Mouse (Mus musculus): ENCODE data around the gene Itm2c. TPM values are rescaled to one million over a fixed set of nuclear protein-coding genes. Genes with fewer than 3 reads are reported as not detected.

Itm2c gene
- total RNA-seq, 2 experiments from 2014 or later, result 714 to 742 TPM

DNA sequence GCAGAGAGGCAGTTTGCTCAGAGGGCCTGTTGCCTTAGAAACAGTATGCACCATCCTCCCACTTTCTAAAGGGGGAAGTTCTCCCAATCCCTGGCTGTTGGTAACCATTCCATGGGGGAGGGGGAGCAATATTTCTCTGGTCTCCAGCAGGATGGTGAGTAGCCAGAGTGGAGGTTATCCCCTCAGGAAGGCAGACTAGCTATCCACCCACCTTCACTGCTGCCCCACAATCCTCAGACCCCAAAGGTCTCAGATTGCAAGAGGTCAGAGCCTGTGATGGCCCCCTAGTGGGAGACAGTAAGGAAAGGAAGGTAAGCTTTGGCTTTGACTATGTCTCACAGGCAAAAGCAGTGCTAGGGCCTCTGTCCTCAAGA is 5.3 kb downstream of the Itm2c start:
- peak overlapping the region; percentile 87 for H3K27ac ChIP-seq
- peak overlapping the region; percentile 6 for H3K4me3 ChIP-seq
- DNase-seq (ENCODE audit: extremely low spot score in 1 of 2, low spot score in 2 of 2), result no peak
- peak; percentile 34 for TF ChIP-seq CTCF (IDR thresholded peaks at IDR 0.05)
- intact Hi-C loops (cut with DNase I), result loop anchor here (5.0 kb wide), 1 partner anchor 107 kb away; the partner anchor contains the start of gene Cab39

DNA sequence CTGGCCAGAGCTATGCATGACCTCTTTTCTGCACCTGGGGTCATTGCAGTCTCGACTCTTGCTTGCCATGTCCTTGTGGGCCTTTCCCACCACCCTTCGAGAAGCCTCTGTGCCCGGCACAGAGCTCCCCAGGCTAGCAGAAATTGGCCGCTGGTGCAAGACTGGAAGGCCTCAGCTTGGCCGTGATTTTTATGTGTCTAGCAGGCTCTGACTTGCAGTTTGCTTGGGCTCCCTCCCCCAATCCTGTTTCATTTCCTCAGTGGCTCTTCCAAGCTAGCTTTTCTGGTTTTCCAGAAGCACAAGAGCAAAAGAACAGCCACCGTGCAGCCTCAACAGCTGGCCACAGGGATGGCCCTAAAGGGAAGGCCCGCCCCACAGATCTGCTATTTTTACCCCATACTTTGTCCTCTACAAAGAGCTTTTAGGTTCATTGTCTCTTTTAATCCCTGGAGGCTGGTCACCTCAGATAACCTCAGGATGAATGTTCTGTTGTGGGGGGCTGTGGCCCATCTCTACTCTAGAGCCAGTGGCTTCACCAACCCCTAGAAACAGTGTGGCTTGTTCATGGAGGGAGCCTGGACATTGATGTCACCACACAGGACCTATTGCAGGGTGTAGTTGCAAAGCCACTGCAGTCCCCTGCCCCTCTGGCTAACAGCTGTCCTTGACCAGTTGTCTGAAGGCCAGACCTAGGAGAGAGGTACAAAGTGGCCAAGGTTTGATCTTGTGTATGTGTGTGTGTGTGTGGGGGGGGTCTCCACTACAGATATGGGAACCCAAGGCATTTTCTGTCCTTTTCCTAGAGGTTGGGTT is 6.6 kb downstream of the Itm2c start:
- Histone ChIP-seq H3K4me3 (no peak overlapping the region), H3K27ac (peak overlapping the region; percentile 87)
- no peak for DNase-seq (ENCODE audit: extremely low spot score in 1 of 2, low spot score in 2 of 2)
- no peak for TF ChIP-seq CTCF (IDR thresholded peaks at IDR 0.05)
- intact Hi-C loops (cut with DNase I), result no loop called here

DNA sequence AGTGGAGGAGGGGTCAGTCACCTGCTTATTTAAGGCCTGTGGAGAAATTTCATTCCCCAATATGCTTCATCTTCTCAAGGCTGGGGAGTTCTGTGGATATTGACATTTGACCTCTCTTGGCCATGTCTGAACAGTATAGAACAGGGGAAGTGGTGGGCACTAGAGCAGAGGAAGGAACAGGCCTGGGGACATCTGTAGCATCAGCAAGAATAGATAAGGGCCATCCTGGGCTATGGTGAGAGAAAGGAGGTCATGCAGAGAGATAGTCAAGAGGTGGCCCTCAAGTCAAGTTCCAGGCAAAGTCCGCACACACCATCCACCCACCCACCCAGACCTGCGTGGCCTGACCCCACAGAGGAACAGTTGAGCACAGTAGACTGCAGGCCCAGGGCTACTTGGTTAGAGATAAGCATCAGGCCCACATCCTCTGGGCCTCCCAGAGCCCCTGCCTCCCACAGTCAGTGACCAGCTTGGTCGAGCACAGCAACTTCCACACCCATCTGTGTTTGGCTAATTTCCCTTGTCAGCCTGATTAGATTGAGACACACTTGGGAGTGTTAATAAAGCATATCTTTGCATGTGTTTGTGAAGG is 7.5 kb downstream of the Itm2c start:
- TF ChIP-seq CTCF (IDR thresholded peaks at IDR 0.05), result no peak
- H3K27ac ChIP-seq, result peak overlapping the region; percentile 66
- H3K4me3 ChIP-seq, result no peak overlapping the region
- intact Hi-C loops (cut with DNase I), result no loop called here
- DNase-seq (ENCODE audit: extremely low spot score in 1 of 2, low spot score in 2 of 2), result no peak

DNA sequence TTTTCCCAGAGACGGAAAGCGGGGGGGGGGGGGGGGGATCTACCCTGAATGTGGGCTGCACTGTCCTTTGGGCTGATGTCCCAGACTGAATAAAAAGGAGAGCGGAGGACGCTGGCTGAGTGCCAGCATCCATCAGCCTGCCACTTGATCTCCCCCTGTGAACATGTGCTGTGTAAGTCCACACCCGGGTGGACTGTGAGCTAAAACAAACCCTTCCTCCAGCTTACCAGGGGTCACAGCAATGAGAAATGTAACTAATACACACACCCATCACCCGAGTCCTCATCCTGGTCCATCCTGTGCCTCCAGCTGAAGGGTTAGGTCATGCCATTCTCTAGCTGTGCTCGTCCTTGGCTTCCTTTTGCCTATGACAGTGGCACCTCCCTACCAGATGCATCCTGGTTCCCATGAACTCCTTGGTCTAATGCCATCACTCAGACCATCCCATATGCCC is 8.1 kb downstream of the Itm2c start:
- TF ChIP-seq CTCF (IDR thresholded peaks at IDR 0.05), result no peak
- Histone ChIP-seq H3K4me3 (no peak overlapping the region), H3K27ac (peak overlapping the region; percentile 36; the same call in 1 of the 2 replicates)
- intact Hi-C loops (cut with DNase I), result no loop called here
- DNase-seq (ENCODE audit: extremely low spot score in 1 of 2, low spot score in 2 of 2), result no peak

DNA sequence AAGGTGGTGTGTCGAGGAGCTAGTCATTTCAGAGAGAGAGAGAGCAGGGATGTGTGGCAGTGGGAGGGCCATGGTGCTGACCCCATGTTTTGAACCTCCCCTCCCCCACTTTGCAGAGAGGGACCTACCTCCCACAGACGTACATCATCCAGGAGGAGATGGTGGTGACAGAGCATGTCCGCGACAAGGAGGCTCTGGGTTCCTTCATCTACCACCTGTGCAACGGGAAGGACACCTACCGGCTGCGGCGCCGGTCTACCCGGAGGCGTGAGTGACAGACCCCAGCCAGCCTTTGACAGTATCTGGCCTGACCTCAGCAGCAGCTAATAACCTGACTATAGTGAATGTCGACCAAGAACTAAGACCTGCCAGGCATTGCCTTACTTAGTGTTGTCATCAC is 12.8 kb downstream of the Itm2c start:
- no peak for DNase-seq (ENCODE audit: extremely low spot score in 1 of 2, low spot score in 2 of 2)
- no peak overlapping the region for H3K27ac ChIP-seq
- H3K4me3 ChIP-seq, result no peak overlapping the region
- no peak for TF ChIP-seq CTCF (IDR thresholded peaks at IDR 0.05)
- intact Hi-C loops (cut with DNase I), result no loop called here

DNA sequence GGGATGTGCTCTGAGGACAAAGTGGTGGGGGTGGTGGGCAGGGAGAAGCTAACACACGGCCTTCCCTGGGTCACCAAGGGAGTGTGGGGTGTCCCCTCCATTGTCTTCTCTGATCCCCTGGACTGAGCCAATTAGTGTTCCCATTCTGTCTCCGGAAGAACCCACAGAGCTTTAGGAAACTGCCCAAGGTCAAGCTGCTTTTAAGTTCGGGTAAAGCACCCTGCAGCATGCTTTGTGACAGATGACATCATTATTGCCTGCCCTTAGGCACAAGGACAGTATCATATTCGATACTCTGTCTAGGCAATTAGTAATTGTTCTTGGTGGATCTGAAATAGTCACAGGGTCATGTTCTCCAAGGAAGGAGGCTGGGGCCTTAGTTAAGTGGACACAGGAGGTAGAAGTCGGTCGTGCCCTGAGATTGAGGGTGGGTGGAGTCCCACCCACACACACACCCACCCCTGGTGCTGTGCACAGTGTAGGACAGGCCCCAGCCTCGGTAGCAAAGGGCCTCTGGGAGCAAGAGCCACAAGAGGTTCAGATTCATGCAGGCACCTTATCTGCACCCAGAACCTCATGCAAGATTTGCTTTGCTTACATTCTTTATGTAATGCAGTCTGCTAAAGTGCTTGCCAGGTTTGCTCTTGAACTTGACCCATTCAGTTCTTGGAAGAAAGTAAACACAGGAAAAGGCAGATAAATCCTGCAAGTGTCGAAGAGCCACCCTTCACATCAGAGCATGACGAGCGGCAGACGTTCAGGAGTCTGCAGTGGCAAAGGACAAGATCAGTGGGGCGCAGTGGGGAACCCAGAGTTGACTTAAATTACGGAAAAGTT is 14.9 kb downstream of the Itm2c start:
- no peak for DNase-seq (ENCODE audit: extremely low spot score in 1 of 2, low spot score in 2 of 2)
- H3K27ac ChIP-seq, result peak overlapping the region; percentile 55
- intact Hi-C loops (cut with DNase I), result no loop called here
- no peak overlapping the region for H3K4me3 ChIP-seq
- TF ChIP-seq CTCF (IDR thresholded peaks at IDR 0.05), result no peak

DNA sequence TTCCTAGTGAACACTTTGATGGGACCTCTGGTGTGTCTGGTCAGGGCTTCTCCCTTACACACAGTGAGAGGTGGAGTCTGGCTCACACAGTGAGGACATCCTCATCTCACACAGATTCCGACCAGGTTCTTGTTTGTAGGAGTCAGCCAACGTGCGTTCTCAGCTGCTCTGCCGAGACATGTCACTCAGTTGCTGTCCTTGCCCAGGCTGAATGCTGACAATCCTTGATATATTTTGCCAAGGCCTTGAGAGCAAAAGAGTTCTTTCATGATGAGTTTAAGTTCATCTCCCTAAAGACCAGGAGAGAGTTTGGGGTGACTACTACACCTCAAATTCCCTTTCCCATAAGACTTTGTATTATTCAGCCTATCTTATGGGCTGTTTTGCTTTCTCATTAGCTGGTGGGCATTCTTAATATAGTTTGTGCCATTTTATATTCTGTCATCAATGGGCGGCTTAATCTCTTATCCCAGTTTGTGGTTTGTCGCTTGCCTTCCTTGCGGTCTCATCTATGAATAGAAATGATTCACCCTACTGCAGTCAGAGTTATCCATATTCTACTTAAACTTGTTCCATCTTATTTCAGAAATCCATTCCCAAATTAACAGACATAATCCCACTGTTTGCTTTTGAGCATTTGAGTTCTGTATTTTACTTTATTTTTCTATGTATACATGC is 19.1 kb downstream of the Itm2c start:
- intact Hi-C loops (cut with DNase I), result no loop called here
- H3K27ac ChIP-seq, result peak overlapping the region; percentile 10; the same call in 1 of the 2 replicates
- no peak for DNase-seq (ENCODE audit: extremely low spot score in 1 of 2, low spot score in 2 of 2)
- TF ChIP-seq CTCF (IDR thresholded peaks at IDR 0.05), result no peak
- H3K4me3 ChIP-seq, result no peak overlapping the region

DNA sequence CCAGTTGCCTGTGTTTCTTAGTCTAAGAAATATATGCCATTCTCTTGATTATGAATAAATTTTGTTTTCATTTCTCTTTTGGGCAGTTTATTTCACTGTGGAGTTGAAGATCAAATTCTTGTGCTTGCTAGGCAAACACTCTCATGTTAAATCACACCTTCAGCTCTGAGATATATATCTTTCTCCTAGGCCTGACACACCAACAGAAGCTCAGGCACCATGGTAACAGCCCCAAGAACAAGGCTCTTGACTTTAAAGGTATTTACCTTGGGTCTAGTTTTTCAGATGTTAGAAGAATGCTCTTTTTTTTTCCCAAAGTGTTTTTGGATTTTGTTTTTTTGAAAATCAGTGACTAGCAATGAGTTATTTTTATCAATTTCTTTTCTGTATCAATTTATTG is 21.8 kb downstream of the Itm2c start:
- intact Hi-C loops (cut with DNase I), result no loop called here
- no peak for DNase-seq (ENCODE audit: extremely low spot score in 1 of 2, low spot score in 2 of 2)
- TF ChIP-seq CTCF (IDR thresholded peaks at IDR 0.05), result no peak
- no peak overlapping the region for H3K4me3 ChIP-seq
- H3K27ac ChIP-seq, result peak overlapping the region; percentile 89

DNA sequence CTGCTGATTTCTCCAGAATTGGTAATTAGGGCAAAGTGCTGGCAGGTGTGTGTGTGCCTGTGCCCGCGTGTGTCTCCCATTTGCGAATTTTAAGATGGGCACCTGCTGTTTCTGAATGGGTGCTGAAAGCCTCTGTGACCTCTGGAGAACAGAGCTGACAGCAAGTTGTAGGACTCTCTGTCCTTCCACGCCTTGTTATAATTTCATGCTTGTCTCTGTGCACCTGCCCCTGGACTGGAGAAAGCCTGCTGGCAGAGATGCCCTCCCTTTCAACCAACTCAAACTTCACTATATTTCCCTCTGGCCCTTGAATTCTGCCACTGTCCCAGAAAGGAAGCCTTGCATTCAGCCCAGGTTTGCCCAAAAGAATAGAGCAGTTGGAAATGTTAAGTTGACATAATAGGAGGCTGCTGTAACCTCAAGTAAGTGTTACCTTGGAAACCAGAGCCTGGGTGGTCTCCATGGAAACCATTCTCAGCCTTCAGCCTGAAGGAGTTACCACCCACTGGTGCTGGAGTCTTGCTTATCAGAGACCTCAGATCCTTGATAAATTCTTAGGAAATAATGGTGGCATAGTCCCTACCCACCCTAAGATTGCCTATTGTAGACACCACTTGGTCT is 22.9 kb downstream of the Itm2c start:
- peak overlapping the region; percentile 89 for H3K27ac ChIP-seq
- intact Hi-C loops (cut with DNase I), result no loop called here
- DNase-seq (ENCODE audit: extremely low spot score in 1 of 2, low spot score in 2 of 2), result peak in 1 of 2 experiments; percentile 68
- no peak for TF ChIP-seq CTCF (IDR thresholded peaks at IDR 0.05)
- no peak overlapping the region for H3K4me3 ChIP-seq

DNA sequence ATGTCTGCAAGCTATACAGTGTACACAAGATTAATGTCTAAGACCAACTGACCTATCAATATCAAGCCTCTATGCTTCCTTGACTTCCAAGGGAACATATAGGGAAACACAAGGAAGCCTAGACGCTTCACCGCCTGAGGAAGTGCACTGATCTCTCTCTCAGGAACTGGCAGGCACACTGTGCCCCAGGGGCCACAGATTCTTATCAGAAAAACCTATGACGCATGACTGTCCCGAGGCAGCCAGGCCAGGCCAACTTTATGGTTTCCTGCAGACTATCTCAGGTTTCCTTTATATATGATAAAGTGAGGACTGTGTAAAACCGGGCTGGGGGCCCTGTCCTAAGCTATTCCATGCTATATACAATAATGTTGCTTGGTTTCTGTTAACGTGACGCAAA is 25.5 kb downstream of the Itm2c start:
- TF ChIP-seq CTCF (IDR thresholded peaks at IDR 0.05), result no peak
- Histone ChIP-seq H3K27ac (no peak overlapping the region), H3K4me3 (no peak overlapping the region)
- DNase-seq (ENCODE audit: extremely low spot score in 1 of 2, low spot score in 2 of 2), result no peak
- intact Hi-C loops (cut with DNase I), result no loop called here

DNA sequence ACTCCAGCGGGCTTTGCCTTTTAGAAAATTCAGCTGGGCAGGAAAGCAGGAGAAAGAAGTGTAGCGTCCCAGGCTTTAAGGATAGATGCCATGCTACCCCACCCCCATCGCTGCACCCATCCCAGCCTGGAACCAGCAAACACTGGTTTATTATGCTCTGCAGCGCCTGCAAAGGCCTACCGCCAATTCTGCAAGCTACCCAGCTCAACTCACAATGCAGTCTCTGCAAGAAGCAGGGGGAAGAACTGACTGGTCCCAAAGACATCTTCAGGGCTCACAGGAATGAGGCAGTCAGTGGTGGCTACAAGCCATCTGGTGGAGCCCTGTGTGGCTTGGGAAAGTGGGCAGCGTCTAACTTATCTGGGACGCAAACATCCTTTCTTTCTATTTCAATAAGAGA is 27.6 kb downstream of the Itm2c start:
- H3K4me3 ChIP-seq, result no peak overlapping the region
- TF ChIP-seq CTCF (IDR thresholded peaks at IDR 0.05), result no peak
- DNase-seq (ENCODE audit: extremely low spot score in 1 of 2, low spot score in 2 of 2), result no peak
- intact Hi-C loops (cut with DNase I), result no loop called here
- peak overlapping the region; percentile 49 for H3K27ac ChIP-seq

All from left cerebral cortex, adult 2 months (tissue).